Mouse (Mus musculus) gastrocnemius, postnatal 4 days (tissue): ENCODE results near the gene Ang6. TPM values are rescaled to one million over a fixed set of nuclear protein-coding genes. Genes with fewer than 3 reads are reported as not detected.
"Not testable (repeated sequence)": the region's sequence is repeated elsewhere in the genome, so short reads cannot be mapped to it uniquely, and the experiment has no call there.

ENCODE experiments used
- DNase-seq, 2 experiments: peaks; one replicate each; pipeline ENCODE4 v3.0.0; 2021 to 2022; ENCODE audit warnings: low spot score in 2 of 2, mixed read lengths in 2 of 2
- long read RNA-seq, 2 experiments: library from polyadenylated mRNA; stranded (forward); transcript quantifications; one replicate each; pipeline ENCODE4 v2.0.0; 2021
- total RNA-seq, 2 experiments: library from RNA; stranded (reverse); gene quantifications; 2 replicates each; pipeline ENCODE4 v1.2.3; 2021

Gene Ang6
- not detected for total RNA-seq
- long read RNA-seq, experiment 1 = 0 reads
- long read RNA-seq, experiment 2 = 0 reads

DNA sequence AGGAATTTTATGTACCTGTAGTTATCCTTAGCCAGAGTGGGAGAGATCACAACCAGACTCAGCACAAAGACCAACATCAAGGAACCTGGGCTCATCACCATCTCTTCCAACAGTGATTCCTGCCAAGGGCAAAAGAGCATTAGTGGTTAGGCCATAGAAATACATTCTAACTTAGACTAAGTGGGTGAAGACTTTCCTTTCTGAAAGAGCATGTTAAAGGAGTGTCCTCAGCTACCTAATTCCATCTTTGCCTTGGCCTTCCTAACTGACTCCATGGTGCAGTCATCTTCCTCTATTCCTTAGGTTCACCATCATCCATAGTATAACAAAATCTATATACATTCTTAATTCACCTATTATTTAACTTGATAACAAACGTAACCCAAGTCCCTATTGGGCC lies at the start of gene Ang6:
TSS of gene Ang6 (minus strand) at position 101 of the 400 bp plus-strand sequence.
- DNase-seq = no peak

DNA sequence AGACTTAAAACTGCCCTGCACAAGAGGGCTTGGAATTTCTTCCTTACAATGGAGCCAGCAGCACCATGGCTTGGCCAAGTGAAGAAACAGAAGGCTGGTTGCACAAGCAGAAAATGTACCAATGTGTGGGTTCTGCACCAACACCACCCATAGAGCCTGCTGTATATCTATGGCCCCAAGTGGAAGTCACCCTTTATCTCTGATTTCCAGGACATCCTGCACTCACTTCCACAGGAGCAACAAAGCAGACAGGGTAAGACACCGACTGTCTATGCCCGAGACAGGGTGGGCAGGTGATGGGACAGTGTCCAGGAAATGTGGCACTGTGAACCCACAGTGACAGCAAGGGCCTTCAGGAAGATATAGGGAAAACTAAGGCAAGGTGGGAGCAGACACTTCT lies 44.5 kb upstream of the Ang6 start:
- not testable (repeated sequence) for DNase-seq

- DNase-seq = not testable (repeated sequence)
Observed at GRCm38 (mm10) chr14:44031828-44032227, 29.8 kb upstream of the Ang6 start.

GRCm38 (mm10) chr14:44009686-44010085 lies 7.6 kb upstream of the Ang6 start:
- not testable (repeated sequence) for DNase-seq

- DNase-seq = not testable (repeated sequence)
Observed at GRCm38 (mm10) chr14:44008021-44008420, 6.0 kb upstream of the Ang6 start.

- DNase-seq = no peak
Observed at GRCm38 (mm10) chr14:44001600-44001999, 469 bp downstream of the Ang6 start.

DNA sequence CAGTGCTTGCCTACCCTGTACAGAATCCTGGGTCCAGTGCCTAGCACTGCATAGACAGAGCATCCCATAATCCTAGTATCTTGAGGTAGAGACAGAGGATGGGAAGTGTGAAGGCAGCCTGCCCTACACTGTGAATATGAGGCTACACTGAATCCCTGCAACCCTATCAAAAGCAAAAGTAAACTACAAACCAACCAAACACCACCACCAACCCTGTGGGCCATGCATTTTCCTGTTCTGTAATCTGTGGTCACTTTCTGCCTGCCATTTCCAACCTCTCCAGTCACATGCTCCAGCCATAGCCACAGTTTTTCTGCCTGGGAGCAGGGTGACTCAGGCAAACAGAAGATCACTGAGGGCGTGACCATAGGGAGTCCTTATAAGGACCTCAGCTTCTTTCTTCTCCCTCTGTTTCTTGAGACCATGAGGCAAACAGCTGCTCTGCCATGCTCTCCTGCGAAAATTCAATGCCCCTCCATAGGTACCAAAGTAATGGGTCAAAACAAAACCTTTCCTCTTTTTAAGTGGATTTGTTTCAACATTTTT lies 3.5 kb downstream of the Ang6 start:
- DNase-seq = not testable (repeated sequence)

DNA sequence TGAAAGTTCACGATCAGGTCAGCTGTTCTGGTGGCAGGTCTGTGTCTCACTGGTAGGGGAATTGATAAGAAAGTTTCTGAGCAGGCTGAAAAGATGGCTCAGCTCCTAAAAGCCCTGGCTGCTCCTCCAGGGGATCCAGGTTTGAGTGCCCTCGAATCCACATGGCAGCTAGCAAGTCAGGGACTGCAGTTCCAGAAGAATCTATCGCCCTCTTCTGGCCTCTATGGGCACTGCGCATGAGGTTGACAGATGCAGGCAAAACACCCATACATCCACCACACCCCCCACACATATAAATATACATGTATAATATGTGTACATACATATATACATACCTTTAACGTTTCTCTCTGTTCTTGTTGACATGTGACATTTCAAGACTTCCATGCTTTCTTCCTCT lies 14.7 kb downstream of the Ang6 start:
- peak; percentile 49 to 67 for DNase-seq

- no peak for DNase-seq
Observed at GRCm38 (mm10) chr14:43986147-43986546, 15.9 kb downstream of the Ang6 start.

DNA sequence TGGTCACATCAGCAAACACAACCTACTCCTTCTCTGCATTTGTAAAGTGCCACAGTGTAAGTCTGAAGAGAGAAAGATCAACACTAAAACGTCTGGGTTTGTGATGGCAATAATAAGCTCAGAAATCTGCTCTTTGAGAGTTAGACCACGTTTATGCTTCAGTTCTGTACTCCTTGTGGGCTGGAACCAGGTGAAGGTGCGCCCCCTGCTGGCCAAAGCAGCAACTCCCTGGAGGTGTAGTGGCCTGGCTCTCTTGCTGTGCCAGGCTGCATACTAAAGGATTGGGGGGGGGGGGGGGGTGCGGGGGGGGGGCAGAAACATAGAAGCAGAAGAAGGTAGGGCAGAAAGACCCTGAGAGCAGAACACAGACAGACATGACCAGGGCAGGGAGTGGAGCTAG lies 18.2 kb downstream of the Ang6 start:
- peak; percentile 21 to 29 for DNase-seq

GRCm38 (mm10) chr14:43983454-43983853 lies 18.6 kb downstream of the Ang6 start:
- no peak for DNase-seq

- DNase-seq = not testable (repeated sequence)
Observed at GRCm38 (mm10) chr14:43956769-43957168, 45.3 kb downstream of the Ang6 start, which contains the start of gene Ang5. TSS of gene Ang5 (plus strand) at chr14:43957069.

DNA sequence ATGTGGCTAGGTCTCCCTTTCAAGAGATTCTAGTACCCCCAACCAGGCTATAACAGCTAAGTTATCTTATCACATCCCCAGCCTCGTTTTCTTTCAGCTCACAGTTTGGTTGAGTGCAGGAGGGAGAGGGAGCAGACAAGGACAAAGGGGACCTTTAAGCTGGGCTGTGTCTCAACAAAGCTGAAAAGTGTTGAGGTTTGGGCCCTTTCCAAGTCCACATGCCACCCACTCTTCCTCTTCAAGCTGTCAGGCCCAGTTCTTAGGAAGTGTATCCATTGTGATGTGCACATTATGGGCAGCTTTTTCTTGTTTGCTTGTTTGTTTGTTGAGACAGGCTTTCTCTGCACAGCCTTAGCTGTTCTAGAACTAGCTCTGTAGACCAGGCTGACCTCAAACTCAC lies 47.0 kb downstream of the Ang6 start:
- not testable (repeated sequence) for DNase-seq

DNA sequence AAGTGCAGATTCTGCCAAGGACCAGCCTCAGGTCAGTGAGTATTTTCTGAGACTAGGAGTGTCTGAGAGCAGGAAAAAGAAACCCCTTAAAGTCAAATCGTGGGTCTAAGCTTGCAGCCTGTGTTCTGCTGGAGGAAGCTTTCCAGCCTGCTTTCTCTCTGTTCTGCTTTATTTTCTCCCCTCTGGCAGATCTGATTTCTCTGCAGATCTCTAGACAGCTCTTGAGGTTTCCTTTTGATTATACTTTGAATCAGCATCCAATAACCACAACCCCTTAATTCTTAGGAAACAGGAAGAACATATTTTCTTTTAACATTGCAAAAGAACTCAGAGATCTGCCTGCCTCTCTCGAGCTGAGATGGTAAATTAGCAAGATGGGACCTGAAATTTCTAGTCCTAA lies 48.7 kb downstream of the Ang6 start:
- not testable (repeated sequence) for DNase-seq

Other genes with a start within 250 kb of the Ang6 start
- gene Gm8180, start 217.5 kb downstream of the Ang6 start, total RNA-seq = not detected
- not detected for gene Ear1, start 126.8 kb downstream of the Ang6 start, total RNA-seq
- gene Ear10, start 78.7 kb downstream of the Ang6 start, total RNA-seq = not detected
- under 1 TPM; 0.12 to 0.44 TPM for gene Gm8113, start 76.9 kb downstream of the Ang6 start, total RNA-seq
- not detected for gene Ang5, start 45.2 kb downstream of the Ang6 start, total RNA-seq
- 1 to 10 TPM in 1 of 2 experiments, under 1 TPM in 1; 0.42 to 1.2 TPM for gene Ear2, start 100.4 kb upstream of the Ang6 start, total RNA-seq
- not detected for gene Gm3327, start 121.6 kb upstream of the Ang6 start, total RNA-seq
- not detected for gene Gm8212, start 195.4 kb upstream of the Ang6 start, total RNA-seq
- gene 4930503E14Rik, start 211.0 kb upstream of the Ang6 start, total RNA-seq = not detected